Mouse (Mus musculus) lung, embryonic 16.5 days (tissue): ENCODE measurements around the gene Gtpbp1. TPM values are rescaled to one million over a fixed set of nuclear protein-coding genes. Genes with fewer than 3 reads are reported as not detected.

Experiments
- ATAC-seq: fragments of 200-750 bp; cut with Nextera tagmentation; 2 replicates; pipeline ENCODE4 v1.8.0; 2017; ENCODE audit warnings: low read depth, mild to moderate bottlenecking, moderate library complexity
- H3K27ac ChIP-seq: fragments of 300-500 bp; sonication (generic); 2 replicates; pipeline ENCODE4 v1.5.1; 2014; ENCODE audit warnings: mild to moderate bottlenecking, control low read depth, low read length
- H3K27me3 ChIP-seq: fragments of 300-500 bp; sonication (generic); 2 replicates; pipeline ENCODE4 v1.6.1; 2014; ENCODE audit warnings: low read depth, low read length, mixed read lengths; ENCODE audit not compliant: control insufficient read depth, insufficient read depth
- H3K36me3 ChIP-seq: fragments of 300-500 bp; sonication (generic); 2 replicates; pipeline ENCODE4 v1.6.1; 2014; ENCODE audit warnings: low read length; ENCODE audit not compliant: control insufficient read depth, insufficient read depth
- H3K4me1 ChIP-seq: fragments of 300-500 bp; sonication (generic); replicated peaks from 2 replicates; pipeline ENCODE4 v1.6.1; 2014; ENCODE audit warnings: low read length, mixed read lengths; ENCODE audit not compliant: control insufficient read depth, insufficient read depth
- H3K4me2 ChIP-seq: fragments of 300-500 bp; sonication (generic); 2 replicates; pipeline ENCODE4 v1.6.1; 2014; ENCODE audit warnings: low read depth, low read length, control low read depth
- H3K4me3 ChIP-seq: fragments of 300-500 bp; sonication (generic); 2 replicates; pipeline ENCODE4 v1.5.1; 2014; ENCODE audit warnings: mild to moderate bottlenecking, low read length, control low read depth
- H3K9ac ChIP-seq: fragments of 300-500 bp; sonication (generic); 2 replicates; pipeline ENCODE4 v1.6.1; 2014; ENCODE audit warnings: low read length, control low read depth
- H3K9me3 ChIP-seq: fragments of 300-500 bp; sonication (generic); 2 replicates; pipeline ENCODE4 v1.6.1; 2016; ENCODE audit warnings: low read length; ENCODE audit not compliant: control insufficient read depth
- WGBS: fragments of 180-500 bp; shearing (Covaris S2); extraction: QIAGEN DNeasy Blood & Tissue Kit; methylation state at CpG from one replicate; pipeline ENCODE4 v1.1.7; 2014; 5-methylcytosine and 5-hydroxymethylcytosine counted together
- polyA plus RNA-seq: library from polyadenylated mRNA; unstranded; fragments of >200 nt; fragmentation: Nextera tagmentation; extraction: Ambion mirVana; gene quantifications from 2 replicates; pipeline ENCODE4 v1.2.1, GENCODE M21; 2015

Gtpbp1 gene
- polyA plus RNA-seq, 1 experiment from 2014 or later, result 30.1 TPM

DNA sequence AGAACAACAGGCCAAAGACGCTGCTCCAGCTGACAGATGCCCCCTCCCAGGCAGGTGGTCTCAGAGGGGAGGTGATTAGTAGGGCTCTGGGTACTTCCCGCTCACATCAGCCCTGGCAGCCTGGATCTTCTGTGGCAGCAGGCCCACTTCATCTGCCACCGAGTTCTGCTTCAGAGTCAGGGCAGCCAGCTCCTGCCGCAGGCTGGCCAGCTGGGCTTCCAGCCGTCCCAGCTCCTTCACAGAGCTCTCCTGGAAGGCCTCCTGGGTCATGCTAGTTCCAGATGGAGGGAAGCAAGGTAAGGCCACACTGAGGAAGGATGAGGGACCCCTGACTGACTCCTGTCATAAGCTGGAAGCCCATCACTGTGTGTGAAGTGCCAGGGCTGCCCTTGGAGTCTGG is 37.7 kb downstream of the Gtpbp1 start:
- 75% methylated on average over 5 of the region's 5 CpGs for WGBS
- H3K27ac ChIP-seq, result no peak overlapping the region
- H3K4me3 ChIP-seq, result no peak overlapping the region

DNA sequence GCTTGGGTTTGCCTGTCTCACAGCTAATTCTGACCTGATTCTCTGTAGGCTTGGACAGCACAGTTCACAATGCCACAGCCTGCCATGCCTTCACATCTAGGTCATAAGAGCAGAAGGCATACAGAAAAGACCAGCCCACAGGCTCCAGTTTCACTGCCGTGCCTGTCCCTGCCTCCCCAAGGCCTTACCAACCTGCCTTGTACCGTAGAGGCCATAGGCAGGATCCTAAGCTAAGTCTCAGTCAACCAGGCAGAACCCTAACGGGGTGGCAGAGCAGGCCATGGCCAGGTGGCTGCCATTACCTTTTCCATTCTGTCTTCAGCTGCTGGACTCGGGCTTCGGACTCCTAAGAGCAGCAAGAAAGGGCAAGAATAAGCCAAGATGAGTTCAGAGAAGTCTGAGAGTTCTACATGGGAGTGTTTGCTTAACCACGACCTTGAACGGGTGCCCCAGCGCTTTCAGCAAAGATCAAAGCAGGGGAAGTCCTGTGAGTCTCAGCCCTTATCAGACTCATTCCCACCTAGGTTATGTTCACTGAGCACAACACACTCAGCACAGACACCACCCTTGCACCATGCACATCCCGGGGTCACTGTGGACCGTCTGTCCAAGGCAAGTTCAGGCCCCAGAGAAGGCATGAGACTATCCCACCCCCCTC is 38.2 kb downstream of the Gtpbp1 start:
- 57% methylated on average over 10 of the region's 10 CpGs for WGBS
- Histone ChIP-seq H3K4me1 (no peaks in the 10 kb centered on the region), H3K4me3 (no peak overlapping the region), H3K36me3 (peaks cover 54% of the 10 kb centered on the region), H3K9ac (no peak overlapping the region), H3K9me3 (no peaks in the 10 kb centered on the region), H3K27ac (no peak overlapping the region), H3K27me3 (no peaks in the 10 kb centered on the region), H3K4me2 (no peak overlapping the region)
- ATAC-seq, result no peak

More for the DNA sequence above, 37.7 kb downstream of the Gtpbp1 start:
- Histone ChIP-seq H3K36me3 (peaks cover 49% of the 10 kb centered on the region), H3K27me3 (no peaks in the 10 kb centered on the region), H3K9ac (no peak overlapping the region), H3K9me3 (no peaks in the 10 kb centered on the region), H3K4me2 (no peak overlapping the region), H3K4me1 (no peaks in the 10 kb centered on the region)
- no peak for ATAC-seq

- no peaks in the 10 kb centered on the region for H3K4me1 ChIP-seq
- no peak overlapping the region for H3K4me2 ChIP-seq
- no peak for ATAC-seq
- no peak overlapping the region for H3K9ac ChIP-seq
- peaks cover 57% of the 10 kb centered on the region for H3K36me3 ChIP-seq
- no peaks in the 10 kb centered on the region for H3K9me3 ChIP-seq
- WGBS, result 88% methylated on average over 7 of the region's 7 CpGs
- no peaks in the 10 kb centered on the region for H3K27me3 ChIP-seq
- H3K27ac ChIP-seq, result no peak overlapping the region
- H3K4me3 ChIP-seq, result no peak overlapping the region
Measured at GRCm38 (mm10) chr15:79731554-79731953, 40.9 kb downstream of the Gtpbp1 start.

GRCm38 (mm10) chr15:79733192-79733591 is 42.5 kb downstream of the Gtpbp1 start:
- no peaks in the 10 kb centered on the region for H3K4me1 ChIP-seq
- no peak overlapping the region for H3K4me2 ChIP-seq
- H3K4me3 ChIP-seq, result no peak overlapping the region
- no peak for ATAC-seq
- H3K9me3 ChIP-seq, result no peaks in the 10 kb centered on the region
- H3K9ac ChIP-seq, result no peak overlapping the region
- H3K27ac ChIP-seq, result no peak overlapping the region
- 94% methylated on average over 8 of the region's 8 CpGs for WGBS
- H3K36me3 ChIP-seq, result peaks cover 51% of the 10 kb centered on the region
- no peaks in the 10 kb centered on the region for H3K27me3 ChIP-seq

DNA sequence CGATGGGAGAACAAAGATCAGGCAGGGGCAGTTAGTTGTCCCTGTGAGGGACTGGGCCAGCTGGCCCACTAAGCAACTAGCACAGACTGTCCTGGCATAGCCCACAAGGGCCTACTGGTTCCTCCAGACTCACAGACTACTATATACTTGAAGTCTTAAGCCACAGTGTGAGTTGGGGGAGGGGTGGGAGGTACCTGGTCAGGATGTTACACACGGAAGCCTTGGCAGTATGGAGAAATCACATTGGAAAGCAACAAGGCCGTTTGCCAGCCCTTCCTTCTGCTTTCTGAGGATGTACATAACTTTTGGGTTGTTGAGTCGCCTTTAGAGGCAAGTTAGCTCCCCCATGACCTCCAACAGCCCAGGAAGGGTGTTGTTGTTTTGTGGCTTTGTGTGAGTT is 43.0 kb downstream of the Gtpbp1 start:
- peaks cover 49% of the 10 kb centered on the region for H3K36me3 ChIP-seq
- H3K4me3 ChIP-seq, result no peak overlapping the region
- no peak overlapping the region for H3K4me2 ChIP-seq
- ATAC-seq, result no peak
- H3K27ac ChIP-seq, result no peak overlapping the region
- no peaks in the 10 kb centered on the region for H3K9me3 ChIP-seq
- H3K4me1 ChIP-seq, result no peaks in the 10 kb centered on the region
- H3K9ac ChIP-seq, result no peak overlapping the region
- 68% methylated on average over 4 of the region's 4 CpGs for WGBS
- no peaks in the 10 kb centered on the region for H3K27me3 ChIP-seq

- Histone ChIP-seq H3K9me3 (no peaks in the 10 kb centered on the region), H3K4me1 (no peaks in the 10 kb centered on the region; the same call in 1 of the 2 replicates), H3K4me3 (no peak overlapping the region), H3K36me3 (peaks cover 51% of the 10 kb centered on the region), H3K27ac (no peak overlapping the region), H3K27me3 (no peaks in the 10 kb centered on the region), H3K9ac (no peak overlapping the region), H3K4me2 (no peak overlapping the region)
- ATAC-seq, result no peak
- WGBS, result 89% methylated on average over 8 of the region's 8 CpGs
Measured at GRCm38 (mm10) chr15:79734311-79734710, 43.7 kb downstream of the Gtpbp1 start.

- 43% methylated on average over 3 of the region's 3 CpGs for WGBS
- H3K27ac ChIP-seq, result no peak overlapping the region
- H3K36me3 ChIP-seq, result peaks cover 23% of the 10 kb centered on the region
- peak overlapping the region; percentile 83 for H3K4me2 ChIP-seq
- peaks cover 20% of the 10 kb centered on the region for H3K4me1 ChIP-seq
- H3K4me3 ChIP-seq, result peak overlapping the region; percentile 93
- no peaks in the 10 kb centered on the region for H3K9me3 ChIP-seq
- no peaks in the 10 kb centered on the region for H3K27me3 ChIP-seq
- H3K9ac ChIP-seq, result peak overlapping the region; percentile 92
- ATAC-seq, result no peak
Measured at GRCm38 (mm10) chr15:79740739-79741138, 50.1 kb downstream of the Gtpbp1 start.

DNA sequence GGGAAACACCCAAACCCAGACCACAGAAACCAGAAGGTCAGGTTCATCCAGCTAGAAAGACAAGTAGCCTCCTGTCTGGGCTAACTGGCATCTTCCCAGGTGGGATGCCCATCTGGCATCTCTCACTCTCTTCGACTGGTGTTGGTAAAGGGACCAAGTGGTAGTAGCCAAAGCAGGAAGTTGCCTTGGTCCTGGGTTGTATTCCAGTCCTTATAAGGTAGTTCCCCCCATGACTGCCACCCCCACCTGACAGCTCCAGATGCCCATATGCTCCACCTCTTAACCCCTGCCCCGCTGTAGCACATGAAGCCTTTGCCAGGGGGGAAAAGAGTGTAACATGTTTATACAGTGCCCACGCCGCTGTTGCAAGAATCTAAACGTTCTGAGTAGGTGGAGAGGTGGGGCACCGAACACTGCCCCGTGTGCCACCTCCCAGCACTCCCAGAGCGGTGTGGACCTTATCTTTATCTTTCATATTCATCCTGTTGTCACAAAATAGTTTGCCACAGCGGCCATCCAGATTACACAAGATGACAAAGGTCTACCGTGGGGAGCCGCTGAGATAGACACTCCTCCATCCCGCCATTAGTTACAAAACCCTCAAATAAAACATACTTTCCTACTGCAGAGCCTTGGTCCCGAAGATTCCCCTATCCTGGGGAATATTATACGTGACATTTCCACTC is 50.7 kb downstream of the Gtpbp1 start:
- Histone ChIP-seq H3K27ac (peak overlapping the region; percentile 43), H3K9me3 (no peaks in the 10 kb centered on the region), H3K9ac (peak overlapping the region; percentile 92), H3K4me3 (peak overlapping the region; percentile 93), H3K4me1 (peaks cover 20% of the 10 kb centered on the region), H3K36me3 (peaks cover 20% of the 10 kb centered on the region), H3K4me2 (peak overlapping the region; percentile 83), H3K27me3 (no peaks in the 10 kb centered on the region)
- 3% methylated on average over 14 of the region's 14 CpGs for WGBS
- ATAC-seq, result peak; percentile 3; the same call in 1 of the 2 replicates

DNA sequence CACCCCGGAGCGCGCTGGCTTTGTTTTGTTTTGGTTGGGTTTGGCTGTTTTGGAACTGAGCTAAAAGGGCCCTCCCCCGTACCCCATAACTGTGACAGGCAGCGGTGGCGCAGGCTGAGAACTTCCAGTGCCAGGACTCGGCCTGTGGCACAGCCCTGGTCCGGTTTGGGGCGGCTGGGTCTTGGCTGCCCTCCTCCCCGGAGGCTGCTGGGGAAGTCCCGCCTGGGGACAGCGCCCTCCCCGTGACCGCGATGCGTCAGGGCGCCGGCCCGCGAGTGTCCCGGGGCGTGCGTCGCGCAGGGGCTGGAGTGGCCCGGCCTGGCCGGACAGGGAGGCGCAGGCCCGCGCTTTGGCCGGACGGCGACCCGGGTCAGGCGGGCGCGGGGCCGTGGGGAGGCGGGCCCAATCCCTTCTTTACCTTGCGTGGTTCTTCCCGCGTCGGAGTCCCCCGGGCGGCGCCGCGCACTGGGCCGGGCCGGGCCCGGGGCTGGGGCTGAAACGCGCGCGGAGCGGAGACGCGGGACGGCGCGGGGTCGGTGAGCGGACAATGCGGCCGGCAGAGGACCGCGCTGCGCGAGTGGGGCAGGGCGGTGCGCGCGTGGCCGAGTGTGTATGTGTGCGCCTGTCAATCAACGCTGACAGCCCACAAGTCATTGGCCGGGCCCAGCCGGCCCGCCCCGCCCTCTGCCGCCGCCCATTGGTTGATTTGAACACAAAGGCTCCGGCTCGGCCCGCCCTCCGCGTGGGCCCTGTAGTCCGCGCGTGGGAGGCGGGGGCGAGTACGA is 51.5 kb downstream of the Gtpbp1 start, which contains the start of gene Sun2:
TSS of gene Sun2 (minus strand) at position 616 of the 785 bp plus-strand sequence.
- peak within 1 kb of the TSS; percentile 83 for H3K4me2 ChIP-seq
- peak; percentile 94 for ATAC-seq

More for the DNA sequence above, 51.5 kb downstream of the Gtpbp1 start, which contains the start of gene Sun2:
- Histone ChIP-seq H3K27me3 (no peaks in the 10 kb centered on the region), H3K27ac (peak within 1 kb of the TSS; percentile 43), H3K4me3 (peak within 1 kb of the TSS; percentile 93), H3K9ac (peak within 1 kb of the TSS; percentile 92), H3K4me1 (peaks cover 20% of the 10 kb centered on the region), H3K9me3 (no peaks in the 10 kb centered on the region), H3K36me3 (peaks cover 12% of the 10 kb centered on the region)
- 0% methylated on average over 73 of the region's 93 CpGs for WGBS
